Mouse (Mus musculus) neutrophil, adult 59 days (primary cell): ENCODE data around the gene Abca6. TPM values are rescaled to one million over a fixed set of nuclear protein-coding genes. Genes with fewer than 3 reads are reported as not detected.

ENCODE experiments used
- total RNA-seq, 2 experiments: library from RNA; stranded (reverse); gene quantifications; 1 replicate in 1 of 2; 2 replicates in 1 of 2; pipeline ENCODE4 v1.2.4; 2023

The Abca6 gene
- total RNA-seq: 1 to 10 TPM; 2.0 to 3.3 TPM

DNA sequence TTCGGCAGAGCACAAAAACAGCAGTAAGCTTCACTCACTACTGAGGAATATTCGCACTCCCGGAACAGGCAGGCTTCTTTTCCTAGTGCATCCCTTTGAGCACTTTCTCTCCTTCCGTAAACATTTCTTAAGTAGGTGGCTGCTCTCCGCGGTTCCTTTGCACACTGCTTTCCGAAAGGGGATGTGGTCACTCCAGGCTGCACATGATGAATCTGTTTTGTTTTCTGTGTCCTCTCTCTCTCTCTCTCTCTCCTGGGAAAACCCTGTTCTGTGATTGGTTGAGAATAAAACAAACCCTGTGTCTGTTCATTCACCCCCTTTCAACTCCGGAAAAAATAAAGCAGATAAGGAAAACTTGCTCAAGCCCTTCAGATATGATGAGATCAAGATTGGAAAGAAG is at the start of gene Abca6:
Abca6 (minus strand) TSS at position 243 of the 400 bp plus-strand sequence.

GRCm38 (mm10) chr11:110167459-110168251 is 83.9 kb downstream of the Abca6 start, which contains the start of gene Abca9:
TSS of gene Abca9 (minus strand) at chr11:110168196.

Other genes with a start within 250 kb of the Abca6 start
- under 1 TPM in 1 of 2 experiments, not detected in 1; 0.66 TPM for gene Abca8a, start 155.8 kb downstream of the Abca6 start, total RNA-seq
- 10 to 100 TPM; 17.5 to 29.3 TPM for gene Abca9, start 83.6 kb downstream of the Abca6 start, total RNA-seq
- gene Abca5, start 85.9 kb upstream of the Abca6 start, total RNA-seq: under 1 TPM; 0.18 to 0.20 TPM
- 1 to 10 TPM; 5.2 to 6.9 TPM for gene Map2k6, start 147.3 kb upstream of the Abca6 start, total RNA-seq